Mouse (Mus musculus) yolk sac, embryonic 10.5 days (tissue): ENCODE results near the gene Fopnl.

Experiments
- DNase-seq: peaks from one replicate; pipeline ENCODE4 v3.0.0-alpha.2; 2017; ENCODE audit warnings: low spot score

The Fopnl gene

GRCm38 (mm10) chr16:14316884-14317876, at the start of gene Fopnl:
Gene Fopnl (minus strand): TSS chr16:14317405.
- peak; percentile 93 for DNase-seq

- DNase-seq = no peak
Observed at GRCm38 (mm10) chr16:14366017-14366416, 48.8 kb upstream of the Fopnl start.

GRCm38 (mm10) chr16:14365457-14365856, 48.3 kb upstream of the Fopnl start:
- no peak for DNase-seq

GRCm38 (mm10) chr16:14364066-14364465, 46.9 kb upstream of the Fopnl start:
- no peak for DNase-seq

- DNase-seq = no peak
Observed at GRCm38 (mm10) chr16:14363496-14363895, 46.3 kb upstream of the Fopnl start.

- no peak for DNase-seq
Observed at GRCm38 (mm10) chr16:14362099-14362820, 45.1 kb upstream of the Fopnl start.

- peak; percentile 46 for DNase-seq
Observed at GRCm38 (mm10) chr16:14361362-14362098, 44.3 kb upstream of the Fopnl start, which contains the start of gene Abcc1. Gene Abcc1 (plus strand): TSS chr16:14361558.

GRCm38 (mm10) chr16:14360931-14361330, 43.7 kb upstream of the Fopnl start:
- no peak for DNase-seq

GRCm38 (mm10) chr16:14358531-14358930, 41.3 kb upstream of the Fopnl start:
- DNase-seq = no peak

GRCm38 (mm10) chr16:14357859-14358258, 40.7 kb upstream of the Fopnl start:
- DNase-seq = no peak

- DNase-seq = no peak
Observed at GRCm38 (mm10) chr16:14352663-14353062, 35.5 kb upstream of the Fopnl start.

- no peak for DNase-seq
Observed at GRCm38 (mm10) chr16:14352234-14352633, 35.0 kb upstream of the Fopnl start.

GRCm38 (mm10) chr16:14351571-14351970, 34.4 kb upstream of the Fopnl start:
- DNase-seq = no peak

GRCm38 (mm10) chr16:14344967-14345366, 27.8 kb upstream of the Fopnl start:
- no peak for DNase-seq

GRCm38 (mm10) chr16:14328156-14328555, 11.0 kb upstream of the Fopnl start:
- DNase-seq = no peak

GRCm38 (mm10) chr16:14320494-14320893, 3.3 kb upstream of the Fopnl start:
- no peak for DNase-seq

- no peak for DNase-seq
Observed at GRCm38 (mm10) chr16:14319681-14320080, 2.5 kb upstream of the Fopnl start.

- no peak for DNase-seq
Observed at GRCm38 (mm10) chr16:14312914-14313313, 4.3 kb downstream of the Fopnl start.

- DNase-seq = no peak
Observed at GRCm38 (mm10) chr16:14311371-14311770, 5.8 kb downstream of the Fopnl start.

GRCm38 (mm10) chr16:14309833-14310232, 7.4 kb downstream of the Fopnl start:
- DNase-seq = no peak

GRCm38 (mm10) chr16:14308245-14309073, 8.7 kb downstream of the Fopnl start:
- no peak for DNase-seq
